Comparison of ENCODE assay signal across 9 mouse cellular contexts in genomic region chr13:60364778-60365672, GRCm38 (mm10).
DNase-seq lines count a peak whose midpoint lies in the region; ATAC-seq and TF ChIP-seq lines count a peak whose summit lies in the region.
"Had no signal": no experiment of that assay in that cellular context is flagged by ENCODE, and none has a peak within 500 bp of the region (broad histone marks: within the 10 kb centered on the region; RNA-seq: fewer than 3 reads in every experiment).

No protein-coding gene starts in this region.

- no peak overlapping the region for H3K9ac ChIP-seq in midbrain, embryonic 14.5 days (replicated peaks; ENCODE audit: low read length)
- no peak overlapping the region for H3K9ac ChIP-seq in midbrain, embryonic 16.5 days (ENCODE audit: low read depth, low read length)
- H3K9ac ChIP-seq in midbrain, postnatal 0 days (replicated peaks; ENCODE audit: low read length, poor library complexity, severe bottlenecking): no peak overlapping the region
- H3K9ac ChIP-seq: liver, embryonic 14.5 days had no signal

- no peak overlapping the region for H3K27ac ChIP-seq in midbrain, embryonic 14.5 days (replicated peaks; ENCODE audit: low read depth, low read length)
- H3K27ac ChIP-seq in midbrain, embryonic 16.5 days (ENCODE audit: low read length): no peak overlapping the region
- H3K27ac ChIP-seq in midbrain, postnatal 0 days (ENCODE audit: low read depth, low read length): no peak overlapping the region
- H3K27ac ChIP-seq: liver, embryonic 14.5 days had no signal

- no peak for TF ChIP-seq CTCF in midbrain, postnatal 0 days (IDR thresholded peaks at IDR 0.05)

- H3K4me3 ChIP-seq in midbrain, embryonic 14.5 days (replicated peaks; ENCODE audit: low read depth, low read length): no peak overlapping the region
- H3K4me3 ChIP-seq in midbrain, embryonic 16.5 days (ENCODE audit: low read depth, low read length): no peak overlapping the region
- H3K4me3 ChIP-seq in midbrain, postnatal 0 days (ENCODE audit: low read depth, low read length): no peak overlapping the region

- no peaks in the 10 kb centered on the region for H3K9me3 ChIP-seq in midbrain, embryonic 14.5 days (ENCODE audit: control insufficient read depth, low read length)
- no peaks in the 10 kb centered on the region for H3K9me3 ChIP-seq in midbrain, embryonic 16.5 days (replicated peaks; ENCODE audit: control insufficient read depth, low read length, poor library complexity, severe bottlenecking)
- no peaks in the 10 kb centered on the region for H3K9me3 ChIP-seq in midbrain, postnatal 0 days (ENCODE audit: low read length)

- ATAC-seq in midbrain, embryonic 14.5 days (ENCODE audit: low FRiP score, low TSS enrichment): no peak
- no peak for ATAC-seq in midbrain, embryonic 16.5 days
- no peak for ATAC-seq in midbrain, postnatal 0 days (ENCODE audit: low FRiP score)

- 71% methylated on average over 13 of the region's 13 CpGs for WGBS in midbrain, embryonic 14.5 days
- 69% methylated on average over 13 of the region's 13 CpGs for WGBS in midbrain, embryonic 16.5 days
- 64% methylated on average over 13 of the region's 13 CpGs for WGBS in midbrain, postnatal 0 days

- no peaks in the 10 kb centered on the region for H3K4me1 ChIP-seq in midbrain, embryonic 14.5 days (ENCODE audit: control insufficient read depth, insufficient read depth, low read length)
- no peaks in the 10 kb centered on the region for H3K4me1 ChIP-seq in midbrain, embryonic 16.5 days (ENCODE audit: control insufficient read depth, insufficient read depth, low read length)
- no peaks in the 10 kb centered on the region for H3K4me1 ChIP-seq in midbrain, postnatal 0 days (ENCODE audit: insufficient read depth, low read length)

- H3K4me2 ChIP-seq in midbrain, embryonic 14.5 days (ENCODE audit: low read length): no peak overlapping the region
- H3K4me2 ChIP-seq in midbrain, embryonic 16.5 days (ENCODE audit: low read length): no peak overlapping the region
- no peak overlapping the region for H3K4me2 ChIP-seq in midbrain, postnatal 0 days (ENCODE audit: low read depth, low read length, poor library complexity, severe bottlenecking)

- H3K36me3 ChIP-seq in midbrain, embryonic 14.5 days (ENCODE audit: control insufficient read depth, insufficient read depth, low read length): no peaks in the 10 kb centered on the region
- no peaks in the 10 kb centered on the region for H3K36me3 ChIP-seq in midbrain, embryonic 16.5 days (ENCODE audit: control insufficient read depth, insufficient read depth, low read length)
- no peaks in the 10 kb centered on the region for H3K36me3 ChIP-seq in midbrain, postnatal 0 days (ENCODE audit: insufficient read depth, low read length)

- peak; percentile 6 for DNase-seq in midbrain, embryonic 14.5 days
- peak; percentile 52 for DNase-seq in gastrocnemius, adult 18-20 months (ENCODE audit: low spot score)
- DNase-seq in kidney, postnatal 25 days: peak; percentile 5 to 41
- DNase-seq in layer of hippocampus, adult 11-12 months (ENCODE audit: low spot score): no peak
- no peak for DNase-seq in layer of hippocampus, postnatal 25 days (ENCODE audit: extremely low spot score in 1 of 2, low spot score in 1 of 2)
- DNase-seq in midbrain, postnatal 0 days (ENCODE audit: low spot score): no peak
- DNase-seq: right cerebral cortex, postnatal 14 days had no signal

- no peaks in the 10 kb centered on the region for H3K27me3 ChIP-seq in midbrain, embryonic 14.5 days (ENCODE audit: control insufficient read depth, insufficient read depth, low read length)
- no peaks in the 10 kb centered on the region for H3K27me3 ChIP-seq in midbrain, embryonic 16.5 days (ENCODE audit: control insufficient read depth, insufficient read depth, low read depth, low read length)
- H3K27me3 ChIP-seq in midbrain, postnatal 0 days (ENCODE audit: insufficient read depth, low read length): no peaks in the 10 kb centered on the region

Comparison
In these comparisons a context has a peak if more than half of its experiments do, and no peak if none do; other contexts are left out.
1. DNase-seq: peak in midbrain, embryonic 14.5 days (single experiment), gastrocnemius, adult 18-20 months (single experiment) and kidney, postnatal 25 days (2 of 2); none in layer of hippocampus, adult 11-12 months (single experiment), layer of hippocampus, postnatal 25 days (0 of 2) and midbrain, postnatal 0 days (single experiment).